Mouse (Mus musculus) E14TG2a.4 (cell line): ENCODE data around the gene Maats1.

Experiments used
- H3K27me3 ChIP-seq: 2 replicates; pipeline ENCODE4 v1.6.1; 2014; ENCODE audit warnings: low read length, control low read depth; ENCODE audit not compliant: insufficient read depth
- H3K36me3 ChIP-seq: 2 replicates; pipeline ENCODE4 v1.6.1; 2014; ENCODE audit warnings: low read length, control low read depth; ENCODE audit not compliant: insufficient read depth
- H3K4me1 ChIP-seq: replicated peaks from 2 replicates; pipeline ENCODE4 v1.6.1; 2014; ENCODE audit warnings: low read depth, low read length, control low read depth
- H3K4me3 ChIP-seq: replicated peaks from 2 replicates; pipeline ENCODE4 v1.5.1; 2014; ENCODE audit warnings: mild to moderate bottlenecking, low read length
- H3K9me3 ChIP-seq: 2 replicates; pipeline ENCODE4 v1.6.1; 2014; ENCODE audit warnings: low read length, control low read depth
- CTCF ChIP-seq: conservative IDR thresholded peaks from 2 replicates; pipeline ENCODE4 v1.5.1; 2014; ENCODE audit warnings: low read length
- NANOG ChIP-seq: IDR thresholded peaks from 2 replicates; pipeline ENCODE4 v1.6.1; 2014; ENCODE audit warnings: borderline replicate concordance, low read length, mixed read lengths
- POU5F1 ChIP-seq: IDR thresholded peaks from 2 replicates; pipeline ENCODE4 v1.6.1; 2014; ENCODE audit warnings: low read length, borderline replicate concordance

Gene Maats1

DNA sequence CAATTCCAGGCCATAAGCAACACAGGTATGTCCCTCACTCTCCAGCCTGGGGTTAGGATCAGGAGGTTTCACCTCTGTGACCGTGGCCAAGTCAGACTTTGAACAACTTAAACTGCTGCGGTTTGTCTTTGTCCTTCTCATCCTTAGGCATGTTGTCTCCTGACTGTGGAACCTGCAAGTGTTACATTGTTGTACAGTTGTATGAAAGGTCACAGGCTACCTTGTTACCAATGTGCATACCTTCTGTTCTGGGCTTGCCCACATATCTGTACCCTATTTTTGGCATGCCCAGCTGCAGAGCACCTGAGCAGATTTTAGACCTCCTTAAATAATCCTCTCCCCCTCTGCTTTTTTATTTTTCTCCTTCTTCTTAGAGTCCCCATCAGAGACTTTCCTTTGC is 17.3 kb upstream of the Maats1 start:
- H3K36me3 ChIP-seq: peaks cover 6% of the 10 kb centered on the region; the same call in 1 of the 2 replicates
- no peak overlapping the region for H3K4me3 ChIP-seq
- H3K9me3 ChIP-seq: no peaks in the 10 kb centered on the region
- TF ChIP-seq NANOG (no peak), CTCF (no peak), POU5F1 (no peak)
- H3K4me1 ChIP-seq: peaks cover 7% of the 10 kb centered on the region; the same call in 1 of the 2 replicates
- peaks cover 10% of the 10 kb centered on the region for H3K27me3 ChIP-seq

DNA sequence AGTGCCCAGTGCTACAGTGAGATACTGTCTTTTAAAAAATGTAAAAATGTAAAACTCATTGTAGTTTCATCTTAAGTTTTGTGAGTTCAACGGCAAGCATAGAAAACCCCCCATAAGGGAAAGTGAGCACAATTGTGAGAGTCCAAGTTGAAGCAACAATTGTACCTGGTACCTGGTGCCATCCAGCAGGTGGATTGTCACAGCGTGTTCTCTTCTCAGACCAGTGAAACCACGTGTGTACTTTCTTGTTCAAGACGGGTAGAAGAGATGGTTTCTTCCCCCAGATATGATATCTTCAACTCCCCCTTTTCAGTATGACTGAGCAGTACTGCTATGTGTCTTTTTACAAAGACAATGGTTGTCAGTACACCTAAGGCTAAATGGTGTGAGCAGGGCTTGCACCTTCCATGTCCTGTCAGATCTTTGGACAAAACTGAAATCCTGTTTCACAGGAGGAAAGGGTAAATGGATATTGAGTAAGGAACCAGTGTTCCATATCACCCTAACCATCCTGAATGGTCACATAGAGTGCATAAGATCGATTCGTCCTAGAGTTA is 16.4 kb upstream of the Maats1 start:
- H3K36me3 ChIP-seq: peaks cover 12% of the 10 kb centered on the region; the same call in 1 of the 2 replicates
- H3K27me3 ChIP-seq: peaks cover 10% of the 10 kb centered on the region
- TF ChIP-seq CTCF (no peak), POU5F1 (no peak)
- H3K4me1 ChIP-seq: peaks cover 7% of the 10 kb centered on the region; the same call in 1 of the 2 replicates
- no peaks in the 10 kb centered on the region for H3K9me3 ChIP-seq
- no peak overlapping the region for H3K4me3 ChIP-seq

DNA sequence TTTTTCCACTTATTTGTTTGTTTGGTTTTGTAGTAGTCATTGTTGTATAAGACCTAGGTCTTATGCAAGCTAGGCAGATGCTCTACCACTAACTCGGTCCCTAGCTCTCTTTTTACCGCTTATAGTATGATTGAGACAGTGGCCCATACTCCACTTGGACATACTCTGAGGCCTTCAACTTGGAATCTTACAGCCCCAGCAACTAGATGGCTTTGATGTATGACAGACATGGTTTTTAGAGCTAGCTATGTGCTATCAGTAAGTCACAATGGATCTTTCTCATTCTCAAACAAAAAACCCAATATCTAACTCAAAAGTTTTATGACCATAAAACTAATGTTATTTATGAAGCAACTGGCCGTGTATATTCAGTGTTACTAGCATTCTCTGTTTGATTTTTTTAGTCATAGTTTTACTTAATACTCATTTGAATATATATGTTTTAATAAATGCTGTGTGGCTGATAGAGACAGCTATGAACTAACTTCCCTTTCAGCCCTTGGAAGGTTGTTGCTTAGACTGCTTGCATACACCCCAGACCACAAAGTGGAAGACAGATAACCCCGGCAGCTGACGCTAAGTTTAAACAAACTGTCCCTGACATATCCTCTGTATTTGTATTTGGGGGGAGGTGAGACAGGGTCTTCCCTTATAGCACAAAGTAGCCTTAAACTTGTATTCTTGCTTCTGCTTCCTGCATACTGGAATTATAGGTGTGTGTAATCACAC is 12.4 kb upstream of the Maats1 start:
- TF ChIP-seq NANOG (no peak), CTCF (no peak), POU5F1 (no peak)
- H3K36me3 ChIP-seq: peaks cover 48% of the 10 kb centered on the region
- no peak overlapping the region for H3K4me3 ChIP-seq
- H3K27me3 ChIP-seq: no peaks in the 10 kb centered on the region
- H3K9me3 ChIP-seq: no peaks in the 10 kb centered on the region
- H3K4me1 ChIP-seq: peaks cover 9% of the 10 kb centered on the region

DNA sequence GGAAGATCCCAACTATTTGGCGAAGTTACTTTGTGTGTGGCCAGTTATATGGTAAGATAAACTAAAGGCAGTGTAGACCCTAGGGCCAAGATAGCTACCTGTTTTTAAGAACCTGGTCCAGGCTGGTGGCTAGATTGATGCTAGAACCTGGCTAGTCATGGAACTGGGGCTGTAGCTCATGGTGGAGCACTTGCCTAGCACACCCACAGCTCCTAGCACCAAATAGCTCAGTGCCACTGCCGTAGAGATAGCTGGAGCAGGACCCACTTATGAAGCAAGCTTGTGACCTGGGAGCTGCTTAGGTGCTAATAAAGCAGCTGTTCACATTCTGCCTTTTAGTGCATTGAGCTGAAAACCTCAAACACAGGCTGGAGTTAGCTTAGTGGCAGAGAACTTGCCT is 11.7 kb upstream of the Maats1 start:
- Histone ChIP-seq H3K36me3 (peaks cover 54% of the 10 kb centered on the region), H3K27me3 (no peaks in the 10 kb centered on the region), H3K4me1 (peaks cover 9% of the 10 kb centered on the region), H3K4me3 (no peak overlapping the region), H3K9me3 (no peaks in the 10 kb centered on the region)
- no peak for TF ChIP-seq POU5F1

DNA sequence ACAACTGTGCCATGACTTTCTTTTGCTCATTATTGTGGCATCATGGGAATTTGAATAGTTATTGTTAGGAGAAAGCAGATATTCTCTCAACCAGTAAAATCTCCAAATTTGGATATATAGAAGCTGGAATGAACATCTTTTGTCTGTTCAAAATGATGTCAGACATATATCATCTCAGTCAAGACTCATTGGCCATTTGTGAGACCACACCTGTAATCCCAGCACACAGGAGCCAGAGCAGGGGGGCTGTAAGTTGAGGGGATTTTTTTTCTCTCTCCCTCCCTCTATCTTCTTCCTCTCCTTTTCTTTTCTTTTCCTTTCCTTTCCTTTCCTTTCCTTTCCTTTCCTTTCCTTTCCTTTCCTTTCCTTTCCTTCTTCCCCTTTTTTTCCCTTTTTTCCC is 10.9 kb upstream of the Maats1 start:
- H3K4me1 ChIP-seq: peaks cover 17% of the 10 kb centered on the region
- no peaks in the 10 kb centered on the region for H3K9me3 ChIP-seq
- TF ChIP-seq CTCF: no peak
- no peak for TF ChIP-seq NANOG
- no peak for TF ChIP-seq POU5F1
- H3K27me3 ChIP-seq: no peaks in the 10 kb centered on the region
- peaks cover 59% of the 10 kb centered on the region for H3K36me3 ChIP-seq
- H3K4me3 ChIP-seq: no peak overlapping the region

DNA sequence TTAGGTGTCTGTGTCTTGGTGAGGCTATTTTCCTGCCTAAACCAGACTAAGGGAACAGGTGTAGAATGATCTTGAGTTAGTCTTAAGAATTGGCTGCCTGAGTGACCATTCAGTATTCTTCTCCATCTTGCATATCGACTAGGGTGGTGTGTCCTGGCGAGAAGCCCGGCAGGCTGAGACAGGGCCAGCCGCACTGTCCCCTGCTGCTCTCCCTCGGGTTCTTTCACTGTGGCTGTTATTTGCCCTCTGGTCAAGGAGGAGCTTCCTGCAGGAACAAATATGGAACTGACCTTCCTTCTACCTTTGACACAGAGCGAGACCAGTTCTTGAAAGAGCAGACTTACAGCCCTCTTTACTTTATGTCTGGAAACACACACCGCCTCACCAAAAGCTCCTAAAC is 10.1 kb upstream of the Maats1 start:
- TF ChIP-seq CTCF (no peak), NANOG (no peak), POU5F1 (no peak)
- Histone ChIP-seq H3K4me3 (no peak overlapping the region), H3K36me3 (peaks cover 59% of the 10 kb centered on the region), H3K4me1 (peaks cover 22% of the 10 kb centered on the region), H3K9me3 (no peaks in the 10 kb centered on the region), H3K27me3 (no peaks in the 10 kb centered on the region)

DNA sequence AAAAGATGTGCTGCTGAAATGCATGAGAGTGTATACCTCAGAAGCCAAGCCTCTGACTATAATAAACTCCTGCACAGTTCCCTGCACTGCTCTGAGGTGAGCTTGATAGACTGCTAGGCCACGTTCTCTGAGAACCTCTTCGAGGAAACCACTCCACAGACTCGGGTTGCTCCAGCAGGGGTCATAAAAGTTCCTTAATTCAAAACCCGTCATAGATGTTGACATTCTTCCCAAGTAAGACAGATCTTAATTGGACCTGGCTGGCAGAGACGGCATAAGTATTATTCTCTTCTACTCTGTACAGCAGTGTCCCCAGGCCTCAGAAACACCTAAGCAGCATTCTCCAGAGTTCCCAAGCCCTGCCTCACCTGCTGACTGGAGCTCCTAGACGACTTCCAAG is 9.0 kb upstream of the Maats1 start:
- H3K36me3 ChIP-seq: peaks cover 55% of the 10 kb centered on the region
- TF ChIP-seq NANOG (no peak), CTCF (no peak), POU5F1 (no peak)
- H3K4me1 ChIP-seq: peaks cover 27% of the 10 kb centered on the region
- H3K27me3 ChIP-seq: no peaks in the 10 kb centered on the region
- no peak overlapping the region for H3K4me3 ChIP-seq
- H3K9me3 ChIP-seq: no peaks in the 10 kb centered on the region

DNA sequence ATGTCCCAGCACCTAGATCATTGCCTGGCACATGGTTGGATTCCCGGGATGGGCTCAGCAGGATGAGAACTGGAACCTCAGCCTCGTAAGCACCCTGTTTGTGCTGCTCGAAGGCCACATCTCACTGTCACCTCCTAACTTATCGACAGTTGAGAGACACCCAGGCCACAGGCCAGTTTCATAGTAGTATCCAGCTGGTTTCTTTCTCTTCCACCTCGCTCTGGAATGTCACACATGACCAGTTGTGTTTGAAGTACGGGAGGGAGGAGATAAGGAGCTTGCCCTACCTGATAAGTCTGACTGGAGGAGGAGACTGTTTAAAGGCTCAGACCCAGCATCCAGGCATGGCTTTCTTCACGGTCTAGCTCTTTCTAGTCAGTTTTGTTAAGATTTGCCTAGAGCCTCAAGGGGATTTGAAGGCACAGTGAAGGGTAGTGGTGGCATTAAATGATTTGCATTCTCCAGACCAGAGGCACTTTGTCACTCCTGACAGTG is 8.5 kb upstream of the Maats1 start:
- Histone ChIP-seq H3K4me3 (no peak overlapping the region), H3K4me1 (peaks cover 27% of the 10 kb centered on the region)

DNA sequence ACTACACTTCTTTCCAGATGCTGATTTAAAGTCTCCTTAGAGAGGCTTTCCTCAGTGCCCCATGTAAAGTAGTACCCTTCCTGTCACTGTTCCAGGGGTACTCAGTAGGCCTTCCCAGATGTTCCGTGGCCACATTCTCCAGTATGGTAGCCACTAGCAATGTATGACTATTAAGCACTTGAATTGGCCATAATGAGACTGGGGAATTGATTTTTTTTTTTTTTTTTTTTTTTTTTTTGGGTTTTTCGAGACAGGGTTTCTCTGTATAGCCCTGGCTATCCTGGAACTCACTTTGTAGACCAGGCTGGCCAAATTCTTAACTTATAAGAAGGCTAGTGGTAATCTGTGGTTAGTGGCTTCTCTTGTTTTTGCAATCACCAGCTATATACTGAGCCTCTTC is 7.9 kb upstream of the Maats1 start:
- Histone ChIP-seq H3K4me1 (peaks cover 27% of the 10 kb centered on the region), H3K27me3 (no peaks in the 10 kb centered on the region), H3K9me3 (no peaks in the 10 kb centered on the region), H3K36me3 (peaks cover 55% of the 10 kb centered on the region), H3K4me3 (no peak overlapping the region)
- TF ChIP-seq NANOG (no peak), POU5F1 (no peak), CTCF (no peak)

More for the DNA sequence above, 8.5 kb upstream of the Maats1 start:
- H3K36me3 ChIP-seq: peaks cover 55% of the 10 kb centered on the region
- H3K9me3 ChIP-seq: no peaks in the 10 kb centered on the region
- TF ChIP-seq CTCF: no peak
- no peak for TF ChIP-seq NANOG
- no peak for TF ChIP-seq POU5F1
- no peaks in the 10 kb centered on the region for H3K27me3 ChIP-seq
